Mouse (Mus musculus): ENCODE measurements around the gene Grin2c. TPM values are rescaled to one million over a fixed set of nuclear protein-coding genes. Genes with fewer than 3 reads are reported as not detected.
A peak's percentile ranks its signal among the peaks of the same experiment; 100 is the strongest.

The Grin2c gene
- total RNA-seq, 1 experiment from 2014 or later: not detected

DNA sequence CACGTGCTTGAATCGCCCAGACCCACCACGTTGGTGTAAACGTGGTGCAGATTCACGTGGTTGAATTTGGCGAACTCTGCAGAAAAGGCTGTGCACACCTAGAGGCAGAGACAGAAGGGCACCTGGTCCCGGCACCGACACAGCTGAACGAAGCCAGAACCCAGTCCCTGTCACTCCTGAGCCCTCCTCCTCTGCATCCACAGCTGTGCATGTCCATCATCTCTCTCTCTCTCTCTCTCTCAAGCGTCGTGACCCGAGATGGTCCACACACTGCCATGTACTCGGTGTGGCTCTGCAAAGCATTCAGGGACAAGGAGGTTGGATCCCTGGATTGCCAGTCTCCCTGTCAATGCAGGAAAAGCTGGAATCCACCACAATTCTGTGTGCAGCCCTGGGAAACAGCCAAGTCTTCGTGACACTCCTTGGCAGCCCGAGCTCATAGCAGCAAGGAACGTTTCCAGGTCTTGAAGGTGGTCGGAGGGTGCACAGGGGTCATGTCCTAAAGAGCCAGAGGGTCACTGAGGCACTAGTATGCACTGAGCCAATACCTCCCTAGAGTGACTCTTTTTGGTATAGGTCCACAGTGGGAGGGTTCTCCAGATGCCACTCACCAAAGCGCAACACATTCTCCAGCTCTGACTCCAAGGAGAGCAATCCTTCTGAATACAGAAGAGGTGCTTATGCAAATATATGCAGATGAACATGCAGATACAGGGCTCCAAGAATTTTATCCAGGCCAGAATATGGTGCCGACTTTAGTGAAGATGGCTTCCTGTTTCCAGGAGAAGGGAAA is 19.4 kb upstream of the Grin2c start:
- no peak for ATAC-seq (replicated peaks; ENCODE audit: insufficient number of reproducible peaks, low FRiP score, low TSS enrichment, poor library complexity, severe bottlenecking)

GRCm38 (mm10) chr11:115285282-115285681 is 18.2 kb upstream of the Grin2c start:
- ATAC-seq (replicated peaks; ENCODE audit: insufficient number of reproducible peaks, low FRiP score, low TSS enrichment, poor library complexity, severe bottlenecking): peak; percentile 56

DNA sequence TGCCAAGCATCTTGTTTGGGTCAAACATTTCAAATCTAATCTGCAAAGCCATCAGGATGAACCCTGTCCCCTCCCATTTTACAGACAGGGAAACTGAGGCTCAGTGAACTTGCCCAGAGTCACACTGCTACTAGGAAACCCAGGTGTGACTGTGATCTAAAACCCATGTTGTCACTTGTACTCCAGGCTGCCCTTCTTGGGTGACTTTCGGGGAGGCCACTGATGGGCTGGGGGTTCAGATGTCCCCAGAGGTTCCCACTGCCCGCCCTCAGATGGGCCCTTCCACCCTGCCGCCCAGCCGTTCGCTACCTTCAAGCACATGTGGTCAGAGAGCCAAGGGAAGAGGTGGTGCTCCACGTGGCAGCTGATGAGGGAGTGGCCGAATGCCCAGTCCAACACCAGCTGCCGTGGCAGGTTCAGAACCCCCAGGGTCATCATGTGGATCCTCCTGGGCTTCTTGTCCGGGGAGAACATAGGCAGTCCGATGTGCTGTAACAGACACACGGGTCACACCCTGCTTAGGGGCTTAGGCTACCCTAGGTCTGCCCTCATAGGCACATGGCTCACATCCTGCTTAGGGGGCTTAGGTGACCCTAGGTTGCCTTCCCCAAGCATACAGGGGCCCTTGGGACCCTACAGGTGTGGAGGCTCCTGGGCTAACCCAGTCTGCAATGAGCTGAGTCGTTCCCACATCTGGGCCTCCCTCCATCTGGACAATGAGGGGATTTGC is 17.0 kb upstream of the Grin2c start:
- no peak for ATAC-seq (replicated peaks; ENCODE audit: insufficient number of reproducible peaks, low FRiP score, low TSS enrichment, poor library complexity, severe bottlenecking)

- no peak for ATAC-seq (replicated peaks; ENCODE audit: insufficient number of reproducible peaks, low FRiP score, low TSS enrichment, poor library complexity, severe bottlenecking)
These were observed 16.4 kb upstream of the Grin2c start for GRCm38 (mm10) chr11:115283486-115283765.

DNA sequence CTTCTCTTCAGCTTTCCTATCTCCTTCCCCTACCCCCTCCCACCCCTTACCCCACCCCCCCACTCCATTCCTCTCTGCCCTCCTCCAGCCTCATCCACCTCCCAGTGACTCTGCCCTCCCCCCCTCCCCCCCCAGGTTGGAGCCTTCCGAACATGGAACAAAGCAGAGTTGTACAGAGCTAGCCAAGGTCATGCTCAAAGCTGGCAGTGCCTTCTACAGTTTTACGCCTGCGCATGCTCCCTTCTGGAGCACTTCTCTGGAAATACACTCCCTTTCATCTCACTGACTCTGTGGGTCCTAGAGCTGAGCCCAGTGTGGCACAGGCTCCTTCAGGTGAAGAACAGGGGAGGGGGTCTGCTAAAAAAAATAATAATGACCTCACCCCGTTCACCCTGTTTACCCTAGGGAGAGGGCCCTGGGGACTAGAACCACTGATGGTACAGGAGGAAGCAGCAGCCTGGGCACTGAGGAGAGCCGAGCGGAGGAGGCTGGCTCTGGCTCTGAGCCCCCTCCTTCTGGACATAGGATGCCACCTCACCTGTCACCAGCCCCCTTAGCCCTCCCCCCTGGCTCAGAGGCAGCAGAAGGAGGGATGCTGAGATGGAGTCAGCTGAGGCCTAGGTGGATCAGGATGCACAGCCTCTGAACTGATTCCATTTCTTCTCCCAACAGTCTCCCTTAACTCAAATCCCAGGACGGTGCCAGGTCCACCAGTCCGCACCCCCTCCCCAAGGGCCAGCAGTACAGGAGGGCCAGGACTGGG is 15.9 kb upstream of the Grin2c start:
- no peak for ATAC-seq (replicated peaks; ENCODE audit: insufficient number of reproducible peaks, low FRiP score, low TSS enrichment, poor library complexity, severe bottlenecking)

DNA sequence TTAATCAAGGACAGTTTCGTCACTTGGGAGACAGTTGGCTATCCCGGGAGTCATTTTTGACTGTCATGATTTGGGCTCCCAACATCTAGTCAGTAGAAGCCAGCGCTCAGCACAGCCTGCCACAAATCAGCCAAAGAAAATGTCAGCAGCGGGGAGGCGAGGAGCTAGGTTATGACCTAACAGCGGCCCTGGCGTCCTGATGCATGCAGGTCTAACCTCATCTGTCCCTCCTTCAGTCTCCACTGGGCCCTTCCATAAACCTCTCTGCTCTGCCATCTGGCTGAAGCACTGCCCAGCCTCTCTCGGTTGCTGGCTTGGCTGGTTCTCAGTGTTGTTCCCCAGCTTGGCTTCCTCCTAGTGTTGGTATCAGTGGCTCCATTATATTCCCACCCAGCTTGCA is 15.3 kb upstream of the Grin2c start:
- no peak for ATAC-seq (replicated peaks; ENCODE audit: insufficient number of reproducible peaks, low FRiP score, low TSS enrichment, poor library complexity, severe bottlenecking)

DNA sequence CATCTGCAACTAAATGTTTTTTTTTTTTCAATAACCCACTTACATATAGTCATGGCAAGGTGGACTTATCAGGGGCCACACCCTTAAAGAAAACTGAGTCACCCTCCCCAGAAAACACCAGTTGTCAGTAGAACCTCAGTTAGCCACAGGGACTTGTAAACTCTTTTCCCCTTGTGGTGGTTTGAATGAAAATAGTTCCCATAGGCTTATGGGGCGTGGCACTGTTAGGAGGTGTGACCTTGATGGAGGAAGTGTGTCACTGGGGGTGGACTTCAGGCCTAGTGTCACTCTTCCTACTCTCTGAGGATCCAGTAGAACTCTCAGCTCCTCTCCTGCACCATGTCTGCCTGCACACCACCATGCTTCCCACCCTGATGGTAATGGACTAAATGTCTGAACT is 12.7 kb upstream of the Grin2c start:
- no peak for ATAC-seq (replicated peaks; ENCODE audit: insufficient number of reproducible peaks, low FRiP score, low TSS enrichment, poor library complexity, severe bottlenecking)

DNA sequence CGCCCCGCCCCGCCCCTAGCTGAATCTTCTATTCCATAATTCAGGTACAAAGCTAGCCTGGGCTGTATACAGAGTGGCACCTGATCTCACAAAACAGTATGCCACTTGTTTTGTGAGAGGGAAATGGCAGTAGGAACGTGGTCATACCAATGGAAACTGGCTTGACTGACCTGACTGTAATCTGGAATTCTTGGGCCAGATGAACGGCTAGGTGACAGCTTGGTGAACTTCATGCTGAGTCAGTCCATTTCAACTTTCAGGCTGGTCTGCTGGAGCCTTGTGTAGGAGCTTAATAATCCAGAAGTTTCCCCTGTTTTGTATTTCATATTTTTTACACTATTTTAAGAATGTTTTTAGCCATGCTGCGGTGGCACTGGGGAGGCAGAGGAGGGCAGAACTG is 11.1 kb upstream of the Grin2c start:
- no peak for ATAC-seq (replicated peaks; ENCODE audit: insufficient number of reproducible peaks, low FRiP score, low TSS enrichment, poor library complexity, severe bottlenecking)

DNA sequence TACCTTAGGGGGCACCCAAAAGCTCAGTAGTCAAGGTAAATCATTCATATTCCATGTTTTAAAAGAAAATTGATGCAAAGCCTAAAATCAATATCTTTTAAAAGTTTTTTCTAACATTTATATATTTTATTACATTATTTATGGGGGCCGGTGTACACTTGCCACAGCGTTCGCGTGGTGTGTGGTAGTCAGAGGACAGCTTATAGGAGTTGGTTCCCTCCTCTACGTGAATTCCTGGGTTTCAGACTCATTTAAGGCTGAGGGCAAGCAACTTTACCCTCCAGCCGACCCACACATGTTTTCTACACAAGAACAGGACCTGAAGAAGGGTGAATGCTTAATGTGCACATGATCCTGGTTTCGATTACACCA is 10.5 kb upstream of the Grin2c start:
- ATAC-seq (replicated peaks; ENCODE audit: insufficient number of reproducible peaks, low FRiP score, low TSS enrichment, poor library complexity, severe bottlenecking): no peak

DNA sequence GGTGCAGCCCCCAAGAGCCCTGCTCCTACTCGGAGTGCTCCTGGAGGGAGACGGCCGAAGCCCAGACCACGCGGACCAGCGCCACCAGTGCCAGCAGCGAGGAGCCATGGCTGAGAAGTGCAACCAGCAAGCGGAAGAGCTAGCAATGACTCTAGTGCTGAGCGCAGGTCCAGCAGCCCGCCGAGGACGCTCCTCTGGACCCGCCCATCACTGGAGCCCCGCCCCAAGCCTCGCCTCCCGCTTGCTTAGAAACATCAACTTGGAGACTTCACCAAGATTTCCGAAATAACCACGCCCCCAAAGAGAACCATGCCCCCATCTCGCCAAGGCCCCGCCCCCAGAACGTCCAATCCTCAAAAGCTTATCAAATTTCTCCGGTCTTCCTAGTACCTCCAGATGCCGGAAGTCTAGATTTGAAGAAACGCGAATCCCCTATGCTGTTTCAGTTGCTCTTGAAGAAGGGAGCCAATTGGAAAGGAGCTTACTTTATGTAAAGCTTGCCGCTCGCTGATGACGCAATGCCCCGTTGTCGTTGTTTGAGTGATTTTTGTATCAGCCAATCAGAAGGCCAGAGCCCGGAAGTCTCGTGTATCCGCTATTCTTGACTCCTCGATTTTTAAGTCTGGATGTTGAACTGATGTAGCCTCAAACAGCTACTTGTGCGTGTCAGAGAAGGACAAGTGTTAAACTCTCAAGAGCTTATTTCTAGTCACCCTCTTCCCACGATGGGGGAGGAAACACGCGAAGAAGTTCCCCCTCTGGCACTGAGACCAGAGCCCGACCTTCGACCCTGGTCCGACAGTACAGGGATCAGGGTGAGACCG is 9.9 kb upstream of the Grin2c start, which contains the start of gene Fdxr:
Fdxr (minus strand) TSS at position 271 of the 824 bp plus-strand sequence.
- peak; percentile 84 for ATAC-seq (replicated peaks; ENCODE audit: insufficient number of reproducible peaks, low FRiP score, low TSS enrichment, poor library complexity, severe bottlenecking)

GRCm38 (mm10) chr11:115275954-115276353 is 8.9 kb upstream of the Grin2c start:
- ATAC-seq (replicated peaks; ENCODE audit: insufficient number of reproducible peaks, low FRiP score, low TSS enrichment, poor library complexity, severe bottlenecking): no peak

GRCm38 (mm10) chr11:115275509-115275908 is 8.5 kb upstream of the Grin2c start:
- ATAC-seq (replicated peaks; ENCODE audit: insufficient number of reproducible peaks, low FRiP score, low TSS enrichment, poor library complexity, severe bottlenecking): no peak

DNA sequence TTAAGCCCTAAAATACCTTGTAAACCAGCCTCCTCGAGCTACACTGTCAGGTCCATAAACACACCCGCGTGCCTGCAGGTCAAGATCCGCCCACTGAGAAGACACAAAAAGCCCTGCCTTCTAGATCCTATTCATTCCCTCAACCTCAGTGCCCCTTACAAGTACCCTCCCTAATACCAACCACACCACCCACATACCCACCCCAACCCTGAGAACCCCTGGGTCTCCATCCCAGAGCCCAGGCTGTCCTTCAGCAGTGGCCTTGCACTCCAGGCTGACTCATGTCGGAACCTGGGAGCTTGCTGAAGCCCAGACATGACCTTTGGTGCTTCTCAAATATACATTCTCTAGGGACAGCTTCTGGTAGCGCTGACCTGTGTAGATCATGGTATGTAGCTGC is 7.7 kb upstream of the Grin2c start:
- ATAC-seq (replicated peaks; ENCODE audit: insufficient number of reproducible peaks, low FRiP score, low TSS enrichment, poor library complexity, severe bottlenecking): no peak

DNA sequence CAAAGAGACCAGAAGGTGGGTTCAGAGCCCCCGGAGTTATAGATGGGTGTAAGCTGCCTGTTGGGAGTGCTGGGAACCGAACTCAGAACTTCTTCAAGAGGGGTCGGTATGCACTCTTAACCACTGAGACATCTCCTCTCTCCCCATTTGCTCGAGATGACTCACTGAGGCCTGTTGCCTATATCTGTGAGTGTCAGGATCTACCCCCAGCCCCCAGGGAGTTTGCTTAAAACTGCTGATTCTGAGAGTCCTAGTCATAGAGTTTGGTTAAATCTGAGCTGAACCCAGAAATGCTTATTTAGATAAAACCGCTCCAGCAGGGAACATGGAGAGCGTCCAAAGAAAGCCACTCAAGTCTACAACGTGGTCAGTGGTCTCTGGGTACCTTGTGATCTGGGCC is 7.1 kb upstream of the Grin2c start:
- no peak for ATAC-seq (replicated peaks; ENCODE audit: insufficient number of reproducible peaks, low FRiP score, low TSS enrichment, poor library complexity, severe bottlenecking)

- no peak for ATAC-seq (replicated peaks; ENCODE audit: insufficient number of reproducible peaks, low FRiP score, low TSS enrichment, poor library complexity, severe bottlenecking)
These were observed 6.7 kb upstream of the Grin2c start for GRCm38 (mm10) chr11:115273735-115274134.

GRCm38 (mm10) chr11:115272894-115273498 is 6.0 kb upstream of the Grin2c start:
- no peak for ATAC-seq (replicated peaks; ENCODE audit: insufficient number of reproducible peaks, low FRiP score, low TSS enrichment, poor library complexity, severe bottlenecking)

DNA sequence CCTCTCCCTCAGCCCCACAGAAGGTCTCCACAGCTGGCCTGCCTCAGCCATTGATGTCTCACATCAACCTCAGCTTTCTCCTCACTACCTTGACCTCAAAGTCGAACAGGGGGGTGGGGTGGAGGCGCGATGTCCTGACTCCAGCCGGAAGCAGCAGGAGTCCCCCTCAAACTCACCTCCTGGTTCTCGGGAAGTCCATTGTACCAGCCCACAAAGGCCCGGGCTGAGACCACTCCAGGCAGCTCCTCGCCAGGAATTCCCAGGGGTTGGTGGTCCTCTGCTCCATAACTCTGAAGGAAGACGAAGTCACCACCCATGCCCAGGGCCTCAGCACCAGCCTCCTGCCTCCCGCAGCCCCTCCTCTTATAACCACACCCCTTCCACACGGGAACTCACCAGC is 4.4 kb upstream of the Grin2c start:
- no peak for ATAC-seq (replicated peaks; ENCODE audit: insufficient number of reproducible peaks, low FRiP score, low TSS enrichment, poor library complexity, severe bottlenecking)

GRCm38 (mm10) chr11:115271052-115271451 is 4.0 kb upstream of the Grin2c start:
- ATAC-seq (replicated peaks; ENCODE audit: insufficient number of reproducible peaks, low FRiP score, low TSS enrichment, poor library complexity, severe bottlenecking): no peak
